Mouse (Mus musculus) heart, postnatal 14 days (tissue): ENCODE data around the gene Stxbp6. TPM values are rescaled to one million over a fixed set of nuclear protein-coding genes. Genes with fewer than 3 reads are reported as not detected.

Experiments used
- DNase-seq, 2 experiments: peaks; one replicate each; pipeline ENCODE4 v3.0.0; 2021 to 2022
- intact Hi-C: fragments of 180-260 bp; cut with DNase I; formaldehyde crosslinking; loops from one replicate; pipeline ENCODE4 v1.15.1; 2025
- total RNA-seq, 2 experiments: library from RNA; stranded (reverse); gene quantifications; 2 replicates each; pipeline ENCODE4 v1.2.3; 2021

Stxbp6 gene
- total RNA-seq, 2 experiments from 2014 or later = 15.8 to 16.5 TPM

GRCm38 (mm10) chr12:44931716-44932115 is 142.8 kb downstream of the Stxbp6 start:
- intact Hi-C loops = loop anchor here (5.0 kb wide), 1 partner anchor 141 kb away; the partner anchor contains the start of gene Stxbp6
- DNase-seq = peak in 1 of 2 experiments; percentile 11

- intact Hi-C loops = loop anchor here (2.0 kb wide), 1 partner anchor 70 kb away; no protein-coding TSS in a partner anchor
- no peak for DNase-seq
These were observed 146.1 kb downstream of the Stxbp6 start for GRCm38 (mm10) chr12:44928456-44928855.

DNA sequence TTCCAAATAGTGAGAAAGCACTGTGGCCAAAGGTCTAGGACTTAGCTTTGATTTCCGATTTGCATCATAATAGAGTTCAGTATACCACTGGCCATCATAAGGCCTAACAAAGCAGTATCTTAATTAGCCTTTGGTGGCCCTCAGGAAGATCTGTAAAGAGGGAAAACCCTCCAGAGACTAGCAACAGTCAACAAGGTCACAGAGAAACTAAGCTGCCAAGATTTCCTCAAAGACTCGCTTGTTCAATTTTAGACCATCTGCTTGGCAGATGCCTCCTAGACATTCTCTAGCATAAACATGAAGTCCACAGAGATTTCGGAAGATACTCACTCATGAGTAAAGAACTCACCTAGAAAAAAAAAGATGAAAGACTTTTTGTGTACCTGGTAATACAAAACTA is 148.6 kb downstream of the Stxbp6 start:
- intact Hi-C loops = no loop called here

GRCm38 (mm10) chr12:44923273-44923672 is 151.2 kb downstream of the Stxbp6 start:
- DNase-seq = no peak

More for the DNA sequence above, 148.6 kb downstream of the Stxbp6 start:
- no peak for DNase-seq

GRCm38 (mm10) chr12:44922241-44922640 is 152.3 kb downstream of the Stxbp6 start:
- intact Hi-C loops = no loop called here
- DNase-seq = no peak

More at GRCm38 (mm10) chr12:44923273-44923672, 151.2 kb downstream of the Stxbp6 start:
- intact Hi-C loops = no loop called here

GRCm38 (mm10) chr12:44919613-44920012 is 154.9 kb downstream of the Stxbp6 start:
- no peak for DNase-seq
- intact Hi-C loops = no loop called here

- intact Hi-C loops = no loop called here
- DNase-seq = no peak
These were observed 155.6 kb downstream of the Stxbp6 start for GRCm38 (mm10) chr12:44918929-44919328.

DNA sequence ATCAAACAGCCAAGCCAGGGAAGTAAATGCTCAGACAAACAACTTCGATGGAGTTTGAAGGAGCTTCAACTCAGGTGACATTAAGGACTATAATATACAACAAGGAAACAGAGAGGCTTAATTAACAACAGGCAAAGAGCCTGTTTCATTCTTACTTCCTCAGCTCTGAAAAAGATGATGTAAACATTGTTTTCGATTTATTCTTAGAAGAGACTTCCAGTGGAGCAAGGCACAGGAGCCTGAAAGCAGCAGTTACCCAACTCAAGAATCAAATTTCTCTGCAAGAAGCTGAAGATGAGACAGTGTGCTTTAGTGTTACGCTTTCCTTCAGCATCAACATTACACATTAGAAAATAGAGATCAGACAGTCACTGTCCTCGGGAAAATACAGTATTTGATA is 160.7 kb downstream of the Stxbp6 start:
- no peak for DNase-seq
- intact Hi-C loops = no loop called here

GRCm38 (mm10) chr12:44908028-44908702 is 166.3 kb downstream of the Stxbp6 start:
- intact Hi-C loops = no loop called here

DNA sequence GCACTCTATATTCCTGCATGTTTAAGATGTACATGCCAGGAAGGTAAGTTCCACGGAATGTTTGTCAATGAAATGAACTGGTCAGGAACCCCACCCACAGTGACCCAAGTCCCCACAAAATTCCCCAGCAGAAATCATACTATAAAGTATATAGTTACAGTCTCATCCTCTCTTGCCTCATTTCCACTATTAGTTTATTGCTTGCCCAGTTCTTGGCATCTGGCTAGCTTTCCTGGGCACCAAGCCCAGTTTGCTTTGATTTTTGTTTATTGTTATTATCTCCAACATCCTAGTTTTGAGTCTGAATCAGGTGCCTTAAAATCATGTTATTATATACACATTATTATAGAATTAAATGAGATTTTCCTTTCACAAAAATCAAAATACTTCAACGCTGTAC is 168.5 kb downstream of the Stxbp6 start:
- intact Hi-C loops = no loop called here
- DNase-seq = peak in 1 of 2 experiments; percentile 12

More at GRCm38 (mm10) chr12:44908028-44908702, 166.3 kb downstream of the Stxbp6 start:
- DNase-seq = peak in 1 of 2 experiments; percentile 27

GRCm38 (mm10) chr12:44903205-44903732 is 171.2 kb downstream of the Stxbp6 start:
- intact Hi-C loops = no loop called here
- DNase-seq = no peak

DNA sequence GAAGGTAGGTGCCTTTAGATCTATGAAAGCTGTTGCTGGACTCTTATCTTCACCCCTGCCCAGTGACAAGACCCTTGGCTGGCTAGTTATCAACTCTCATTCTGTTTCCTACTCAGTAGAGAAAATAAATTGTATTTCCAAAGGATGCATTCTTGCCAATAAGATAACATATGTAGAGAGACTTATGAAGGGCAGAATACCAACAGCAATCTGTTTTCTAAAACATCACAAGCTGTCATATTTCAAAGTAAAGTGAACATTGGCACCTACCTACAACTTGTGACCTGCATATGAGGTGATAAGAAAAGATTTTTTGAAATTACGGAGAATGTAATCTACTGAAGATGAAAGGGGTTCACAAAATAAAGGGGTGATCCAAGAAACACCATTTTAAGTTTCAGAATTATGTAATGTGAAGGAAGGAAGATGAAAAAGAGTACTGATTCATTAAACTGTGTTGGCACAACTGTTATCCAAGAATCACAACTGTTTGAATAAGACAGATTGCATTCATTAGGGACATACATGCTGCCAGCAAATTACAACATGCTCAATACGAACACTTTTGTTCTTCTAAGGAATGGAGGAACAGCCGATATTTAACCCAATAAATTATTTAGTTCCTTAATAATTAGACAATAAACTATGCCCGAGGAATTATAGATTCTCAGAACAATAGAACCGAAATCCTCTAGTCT is 175.2 kb downstream of the Stxbp6 start:
- DNase-seq = no peak
- intact Hi-C loops = no loop called here

DNA sequence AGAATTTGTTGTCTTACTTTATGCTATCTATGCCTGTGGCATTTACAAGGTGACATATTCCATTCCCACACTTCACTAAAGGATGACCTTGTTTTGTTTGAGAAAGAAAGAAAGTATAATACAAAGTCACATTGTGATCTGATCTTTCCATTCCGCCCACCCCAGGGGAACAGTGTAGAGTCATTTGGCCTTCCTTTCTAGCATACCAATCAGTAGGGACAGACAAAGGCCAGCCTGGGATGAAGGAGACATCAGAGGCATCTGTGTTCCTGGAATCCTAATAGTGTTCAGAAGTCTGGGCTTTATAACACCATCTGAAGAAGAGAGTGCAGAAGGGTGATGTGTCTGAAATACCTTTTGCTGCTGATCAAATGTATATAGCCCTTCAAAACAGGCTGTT is 178.0 kb downstream of the Stxbp6 start:
- intact Hi-C loops = no loop called here
- no peak for DNase-seq

- DNase-seq = no peak
- intact Hi-C loops = no loop called here
These were observed 184.7 kb downstream of the Stxbp6 start for GRCm38 (mm10) chr12:44889677-44890393.

GRCm38 (mm10) chr12:44886826-44887225 is 187.7 kb downstream of the Stxbp6 start:
- intact Hi-C loops = no loop called here
- peak in 1 of 2 experiments; percentile 15 for DNase-seq

DNA sequence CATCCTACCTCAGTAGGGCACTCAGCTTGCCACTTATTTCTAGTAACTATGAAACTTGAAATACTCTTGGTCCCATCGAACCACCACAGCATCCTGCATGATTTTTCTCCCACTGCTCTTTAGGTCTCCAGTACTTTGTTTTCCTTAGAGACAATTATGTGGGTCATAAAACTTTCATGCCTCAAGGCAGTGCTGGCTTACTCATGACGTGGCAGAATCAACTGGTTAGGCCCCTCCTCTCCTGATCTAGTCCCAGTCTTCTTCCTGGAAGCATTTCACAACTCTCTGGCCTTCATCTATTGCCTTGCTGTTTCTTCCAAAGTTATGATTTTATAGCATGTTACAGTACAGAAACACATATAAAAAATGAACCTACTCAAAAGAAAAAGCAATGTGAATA is 201.8 kb downstream of the Stxbp6 start:
- DNase-seq = no peak
- intact Hi-C loops = no loop called here

GRCm38 (mm10) chr12:44865442-44865841 is 209.1 kb downstream of the Stxbp6 start:
- intact Hi-C loops = no loop called here
- no peak for DNase-seq

GRCm38 (mm10) chr12:44859454-44859853 is 215.1 kb downstream of the Stxbp6 start:
- intact Hi-C loops = loop anchor here (2.0 kb wide), 1 partner anchor 69 kb away; no protein-coding TSS in a partner anchor
- DNase-seq = peak; percentile 28 to 36

GRCm38 (mm10) chr12:44858110-44858885 is 216.2 kb downstream of the Stxbp6 start:
- intact Hi-C loops = loop anchor here (2.0 kb wide), 1 partner anchor 71 kb away; no protein-coding TSS in a partner anchor

DNA sequence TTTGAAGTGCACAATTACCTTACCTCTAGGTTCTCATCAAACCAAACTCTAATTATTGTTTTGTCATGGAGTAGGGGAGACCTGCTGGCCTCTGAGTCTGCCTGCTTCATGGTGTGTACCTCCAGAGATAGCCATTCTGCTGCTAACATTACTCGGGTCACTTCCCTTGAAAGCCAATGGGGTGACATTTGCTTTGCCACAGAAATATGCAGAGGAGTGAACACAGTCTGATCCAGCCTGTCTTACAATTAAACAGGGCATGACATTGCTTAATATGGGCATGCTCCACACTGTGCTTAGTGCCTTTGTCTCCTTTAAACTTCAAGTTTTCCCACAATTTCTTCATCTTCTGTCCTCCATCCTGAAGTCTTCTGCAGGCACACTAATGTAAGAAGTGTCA is 222.5 kb downstream of the Stxbp6 start:
- intact Hi-C loops = no loop called here
- DNase-seq = no peak

More at GRCm38 (mm10) chr12:44858110-44858885, 216.2 kb downstream of the Stxbp6 start:
- DNase-seq = peak; percentile 69 to 73
